Mouse (Mus musculus) cerebellum, adult 2 months (tissue): ENCODE measurements around the gene Arhgap35.

Source experiments
- CTCF ChIP-seq: fragments of 200-500 bp; IDR thresholded peaks from 2 replicates; pipeline ENCODE4 v1.5.1; 2011; ENCODE audit warnings: low read depth, mild to moderate bottlenecking, control low read depth, low read length, moderate library complexity, borderline replicate concordance; ENCODE audit not compliant: insufficient read depth
- POLR2A ChIP-seq: fragments of 200-500 bp; IDR thresholded peaks from 2 replicates; pipeline ENCODE4 v1.6.1; 2011; ENCODE audit warnings: low read length, control low read depth, borderline replicate concordance; ENCODE audit not compliant: insufficient read depth

DNA sequence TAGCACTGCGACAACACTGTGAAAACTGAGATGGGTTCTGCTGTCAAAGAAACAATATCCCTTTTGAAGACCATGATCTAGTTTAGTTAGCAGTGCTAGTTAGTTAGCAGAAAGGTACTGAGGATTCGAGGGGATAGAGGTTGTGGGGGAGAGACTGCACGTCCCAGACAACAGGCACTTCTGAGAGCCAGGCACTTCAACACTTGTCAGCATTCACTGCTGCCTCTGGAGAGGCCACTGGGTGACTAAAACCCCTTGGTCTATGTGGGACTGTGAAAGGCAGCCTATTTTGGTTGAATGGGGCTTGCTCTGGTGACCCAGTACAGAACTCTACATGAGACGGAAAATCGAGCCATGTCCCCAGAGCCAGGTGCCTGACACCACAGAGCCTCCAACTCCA is 97.6 kb downstream of the Arhgap35 start:
- TF ChIP-seq CTCF: no peak
- no peak for TF ChIP-seq POLR2A
